7 mouse cellular contexts compared by ENCODE assay signal in the genomic region with DNA sequence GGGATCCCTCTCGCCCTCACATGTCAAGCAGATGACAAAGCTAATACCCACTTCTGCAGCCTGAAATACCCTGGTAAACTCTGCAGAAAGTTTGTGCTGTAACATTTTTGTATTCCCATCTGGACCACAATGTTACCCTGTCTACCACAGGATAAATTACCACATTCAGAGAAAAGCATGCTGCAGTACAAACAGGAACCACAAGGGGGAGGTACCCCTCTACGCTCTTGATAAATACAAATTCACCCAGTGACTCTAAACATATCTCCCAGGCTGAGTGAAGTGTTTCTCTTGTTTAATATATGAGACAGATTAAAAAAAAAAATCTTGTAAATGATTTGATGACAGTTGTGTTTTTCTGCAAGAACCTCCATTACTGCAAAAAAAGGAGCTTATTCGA.
A peak's percentile ranks its signal among the peaks of the same experiment; 100 is the strongest.
DNase-seq lines count a peak whose midpoint lies in the region; ATAC-seq and TF ChIP-seq lines count a peak whose summit lies in the region.
"Not testable (repeated sequence)": the region's sequence is repeated elsewhere in the genome, so short reads cannot be mapped to it uniquely, and the experiment has no call there.

No protein-coding gene starts in this region.

- peak; percentile 70 for TF ChIP-seq CTCF in E14TG2a.4 (conservative IDR thresholded peaks at IDR 0.05; ENCODE audit: low read length)
- TF ChIP-seq CTCF in brain, embryonic 14.5 days (IDR thresholded peaks at IDR 0.05; ENCODE audit: borderline replicate concordance, extremely low read depth, insufficient read depth, insufficient read length) = peak; percentile 13; the same call in 1 of the 2 replicates
- TF ChIP-seq CTCF in forebrain, postnatal 0 days (IDR thresholded peaks at IDR 0.05; ENCODE audit: low read depth) = peak; percentile 52
- TF ChIP-seq CTCF in hindbrain, postnatal 0 days (IDR thresholded peaks at IDR 0.05; ENCODE audit: low read depth) = peak; percentile 64
- TF ChIP-seq CTCF in left cerebral cortex, adult 2 months (IDR thresholded peaks at IDR 0.05) = peak; percentile 44

- not testable (repeated sequence) for TF ChIP-seq POLR2A in brain, embryonic 14.5 days (IDR thresholded peaks at IDR 0.05; ENCODE audit: borderline replicate concordance, extremely low read depth, insufficient read depth, insufficient read length, poor library complexity, severe bottlenecking)

- not testable (repeated sequence) for H3K36me3 ChIP-seq in E14TG2a.4 (ENCODE audit: insufficient read depth, low read length); forebrain, postnatal 0 days (ENCODE audit: insufficient read depth); hindbrain, postnatal 0 days (ENCODE audit: insufficient read depth, low read length); splenic B cell, adult 2 months (ENCODE audit: control insufficient read depth, insufficient read depth, low read length, poor library complexity, severe bottlenecking)

- not testable (repeated sequence) for H3K27me3 ChIP-seq in E14TG2a.4 (ENCODE audit: insufficient read depth, low read length); forebrain, postnatal 0 days (ENCODE audit: insufficient read depth, low read length); hindbrain, postnatal 0 days (ENCODE audit: insufficient read depth, low read length); splenic B cell, adult 2 months (ENCODE audit: control insufficient read depth, insufficient read depth, low read length, poor library complexity, severe bottlenecking)

- not testable (repeated sequence) for H3K27ac ChIP-seq in forebrain, postnatal 0 days (ENCODE audit: low read depth, low read length); hindbrain, postnatal 0 days; left cerebral cortex, adult 2 months

- WGBS in forebrain, postnatal 0 days = 76% methylated on average over 3 of the region's 3 CpGs
- WGBS in hindbrain, postnatal 0 days = 80% methylated on average over 3 of the region's 3 CpGs

- H3K4me3 ChIP-seq in E14TG2a.4 (replicated peaks; ENCODE audit: low read length); forebrain, postnatal 0 days (ENCODE audit: low read depth, low read length); hindbrain, postnatal 0 days (ENCODE audit: low read length); left cerebral cortex, adult 2 months: not testable (repeated sequence)

- H3K4me1 ChIP-seq in E14TG2a.4 (replicated peaks; ENCODE audit: low read depth, low read length) = peaks cover 36% of the 10 kb centered on the region
- H3K4me1 ChIP-seq in forebrain, postnatal 0 days (ENCODE audit: insufficient read depth); hindbrain, postnatal 0 days (ENCODE audit: insufficient read depth, low read length): not testable (repeated sequence)

- peak; percentile 14 for DNase-seq in brain, embryonic 14.5 days (ENCODE audit: low read depth)
- peak; percentile 4 for DNase-seq in forebrain, postnatal 0 days
- peak; percentile 47 for DNase-seq in hindbrain, postnatal 0 days (ENCODE audit: low spot score)
- not testable (repeated sequence) for DNase-seq in left cerebral cortex, adult 2 months (ENCODE audit: extremely low spot score in 1 of 2, low spot score in 2 of 2)
- DNase-seq in splenic B cell, adult 2 months (ENCODE audit: low read depth, low spot score) = peak; percentile 33

- ATAC-seq in forebrain, postnatal 0 days; hindbrain, postnatal 0 days: not testable (repeated sequence)
- peak; percentile 54 for ATAC-seq in megakaryocyte, adult 5-6 weeks (ENCODE audit: poor library complexity, severe bottlenecking)

- H3K9me3 ChIP-seq in E14TG2a.4 (ENCODE audit: low read length); forebrain, postnatal 0 days (ENCODE audit: low read length); hindbrain, postnatal 0 days (ENCODE audit: low read length): not testable (repeated sequence)

- not testable (repeated sequence) for H3K4me2 ChIP-seq in forebrain, postnatal 0 days (ENCODE audit: low read depth); hindbrain, postnatal 0 days (ENCODE audit: low read depth, low read length)

- H3K9ac ChIP-seq in forebrain, postnatal 0 days; hindbrain, postnatal 0 days (replicated peaks; ENCODE audit: low read length): not testable (repeated sequence)

- intact Hi-C loops in left cerebral cortex, adult 2 months (cut with DNase I) = not testable (repeated sequence)

Comparison
In these comparisons a context has a peak if more than half of its experiments do, and no peak if none do; other contexts are left out.
1. CTCF ChIP-seq: peak in every context shown above with its lines; median percentile 70 in E14TG2a.4; 64 in hindbrain, postnatal 0 days; 52 in forebrain, postnatal 0 days; 44 in left cerebral cortex, adult 2 months; 13 in brain, embryonic 14.5 days.